Mouse (Mus musculus) kidney, adult 9 months (tissue): ENCODE results near the gene Mrps2.
A peak's percentile ranks its signal among the peaks of the same experiment; 100 is the strongest.
"Not testable (repeated sequence)": the region's sequence is repeated elsewhere in the genome, so short reads cannot be mapped to it uniquely, and the experiment has no call there.

Experiments used
- DNase-seq: peaks from one replicate; pipeline ENCODE4 v3.0.0; 2022

Gene Mrps2

GRCm38 (mm10) chr2:28477993-28478392, 10.1 kb downstream of the Mrps2 start:
- DNase-seq: not testable (repeated sequence)

- DNase-seq: no peak
These were observed 11.6 kb downstream of the Mrps2 start for GRCm38 (mm10) chr2:28479208-28480204.

DNA sequence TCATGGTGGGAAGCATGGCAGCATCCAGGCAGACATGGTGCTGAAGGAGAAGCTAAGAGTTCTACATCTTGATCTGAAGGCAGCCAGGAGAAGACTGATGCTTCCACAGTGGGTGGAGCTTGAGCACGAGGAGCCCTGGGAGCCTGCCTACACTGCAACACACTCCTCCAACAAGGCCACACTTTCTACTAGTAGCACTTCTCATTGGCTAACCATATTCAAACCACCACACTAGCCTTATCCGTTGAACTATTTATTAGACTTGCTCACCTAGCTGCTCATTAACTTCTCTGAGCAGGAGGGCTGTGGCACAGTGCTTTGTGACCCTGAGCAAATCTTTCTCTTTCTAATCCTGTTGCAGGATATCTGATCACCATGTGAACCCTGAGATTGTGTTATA, 16.0 kb downstream of the Mrps2 start:
- DNase-seq: peak; percentile 73

- DNase-seq: no peak
These were observed 26.7 kb downstream of the Mrps2 start for GRCm38 (mm10) chr2:28494521-28494920.

GRCm38 (mm10) chr2:28495207-28495756, 27.4 kb downstream of the Mrps2 start:
- DNase-seq: peak; percentile 38

DNA sequence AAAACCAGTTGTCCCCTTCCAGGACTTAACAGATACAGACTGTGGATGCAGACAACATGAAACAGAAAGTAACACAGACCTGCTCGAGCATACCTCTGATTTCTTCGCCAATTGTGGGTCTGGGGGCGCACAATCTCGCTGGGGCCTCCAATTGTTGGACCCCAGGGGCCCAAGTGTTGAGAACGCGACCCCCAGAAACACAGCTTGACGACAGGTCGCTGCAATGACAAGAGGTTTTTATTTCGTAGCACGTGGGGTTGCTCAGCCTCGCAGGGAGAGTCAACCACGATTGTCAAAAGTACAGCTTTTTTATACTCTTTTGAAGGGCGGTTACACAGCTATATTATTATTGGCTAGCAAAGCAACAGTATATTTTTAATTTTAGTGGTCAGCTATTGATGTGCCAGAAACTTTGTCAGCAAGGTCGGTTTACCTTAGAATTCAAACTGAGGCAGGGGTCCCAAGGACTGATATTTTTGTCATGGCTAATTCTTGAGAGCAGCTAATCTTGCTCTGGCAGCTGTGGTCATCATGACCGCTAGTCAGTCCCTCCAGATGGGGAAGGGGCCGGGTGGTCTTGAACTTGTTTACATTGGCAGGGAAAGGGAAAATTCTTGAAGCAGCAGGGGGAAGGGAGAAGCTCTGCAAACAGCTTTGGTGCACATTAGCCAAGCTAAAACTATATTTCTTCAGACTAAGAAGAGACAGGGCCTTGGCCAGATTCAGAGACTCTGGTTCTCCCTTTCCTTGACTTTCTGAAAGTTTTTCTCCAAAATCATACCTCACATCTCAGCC, 28.1 kb downstream of the Mrps2 start:
- DNase-seq: no peak

- DNase-seq: no peak
These were observed 28.8 kb downstream of the Mrps2 start, which contains the start of gene Gbgt1 for GRCm38 (mm10) chr2:28496671-28497070. Gbgt1 (plus strand) TSS chr2:28496891.

GRCm38 (mm10) chr2:28497561-28497960, 29.7 kb downstream of the Mrps2 start:
- no peak for DNase-seq

GRCm38 (mm10) chr2:28498431-28498830, 30.6 kb downstream of the Mrps2 start:
- no peak for DNase-seq

DNA sequence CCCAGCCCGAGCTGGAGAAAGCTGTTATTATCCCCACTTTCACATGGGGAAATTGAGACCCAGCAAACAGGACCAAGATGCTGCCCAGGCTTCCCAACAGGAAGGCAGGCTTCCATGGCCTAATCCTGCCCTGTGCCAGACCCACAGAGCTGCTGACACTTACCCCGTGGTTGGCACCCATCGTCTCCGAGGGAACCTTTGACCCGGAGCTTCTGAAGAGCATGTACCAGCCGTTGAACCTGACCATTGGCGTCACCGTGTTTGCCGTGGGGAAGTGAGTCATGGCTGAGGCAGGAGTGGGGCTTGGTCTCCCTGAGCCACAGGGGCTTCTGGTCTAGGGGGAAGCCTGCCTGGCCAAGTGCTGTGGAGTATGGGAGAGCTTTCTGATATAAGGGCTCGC, 35.1 kb downstream of the Mrps2 start:
- DNase-seq: peak; percentile 53

DNA sequence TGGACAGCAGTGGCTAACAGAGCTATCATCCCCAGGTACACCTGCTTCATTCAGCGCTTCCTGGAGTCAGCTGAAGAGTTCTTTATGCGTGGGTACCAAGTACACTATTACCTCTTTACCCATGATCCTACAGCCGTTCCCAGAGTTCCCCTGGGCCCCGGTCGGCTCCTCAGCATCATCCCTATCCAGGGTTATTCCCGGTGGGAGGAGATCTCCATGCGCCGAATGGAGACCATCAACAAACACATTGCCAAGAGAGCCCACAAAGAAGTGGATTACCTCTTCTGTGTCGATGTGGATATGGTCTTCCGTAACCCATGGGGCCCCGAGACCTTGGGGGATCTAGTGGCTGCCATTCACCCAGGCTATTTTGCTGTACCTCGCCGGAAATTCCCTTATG, 36.8 kb downstream of the Mrps2 start:
- DNase-seq: no peak

DNA sequence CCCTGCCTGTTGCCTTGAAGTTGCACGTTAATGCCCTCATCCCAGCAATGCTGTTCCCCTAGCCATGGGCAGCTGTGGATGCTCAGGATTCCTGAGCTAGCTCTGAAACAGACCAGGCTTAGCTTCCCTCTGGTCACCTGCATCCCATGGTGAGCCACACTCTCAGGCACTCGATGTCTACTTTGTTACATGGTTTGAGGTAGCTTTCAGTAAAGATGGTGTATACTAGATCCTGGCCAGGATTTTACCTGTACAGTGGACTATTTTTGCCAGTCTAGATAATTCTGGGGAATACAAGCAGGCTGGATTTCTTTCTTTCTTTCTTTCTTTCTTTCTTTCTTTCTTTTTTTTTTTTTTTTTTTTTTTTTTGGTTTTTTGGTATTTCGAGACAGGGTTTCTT, 37.9 kb downstream of the Mrps2 start, which contains the start of gene Gm10134:
Gene Gm10134, plus strand, starts transcription at position 301 of the 400 bp plus-strand sequence.
- DNase-seq: no peak

GRCm38 (mm10) chr2:28506291-28506690, 38.4 kb downstream of the Mrps2 start:
- no peak for DNase-seq

- not testable (repeated sequence) for DNase-seq
These were observed 43.7 kb downstream of the Mrps2 start for GRCm38 (mm10) chr2:28511600-28511999.

GRCm38 (mm10) chr2:28512798-28513401, 45.0 kb downstream of the Mrps2 start, which contains the start of gene Ralgds:
Ralgds (plus strand) TSS chr2:28513125.
- peak; percentile 75 for DNase-seq

- DNase-seq: no peak
These were observed 45.8 kb downstream of the Mrps2 start for GRCm38 (mm10) chr2:28513431-28514370.

DNA sequence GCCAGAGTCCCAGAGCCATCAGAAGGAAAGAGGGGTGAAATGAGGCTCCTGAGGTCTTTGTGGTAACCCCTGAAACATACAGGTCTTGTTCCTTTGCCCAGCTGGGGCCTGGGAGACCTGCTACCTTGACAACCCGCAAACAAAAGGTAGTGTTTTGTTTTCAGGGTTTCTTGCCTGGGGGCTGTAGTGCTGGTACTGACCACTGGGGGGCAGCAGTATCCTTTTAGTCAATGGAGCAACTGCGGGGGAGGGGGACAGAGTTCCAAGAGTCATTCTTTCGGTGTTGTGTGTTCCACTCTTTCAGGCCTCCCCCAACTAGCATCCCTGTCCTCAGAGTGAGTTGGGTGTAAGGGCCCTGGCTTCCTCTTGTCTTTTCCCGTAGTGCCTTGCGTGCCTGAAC, 46.6 kb downstream of the Mrps2 start:
- peak; percentile 83 for DNase-seq

DNA sequence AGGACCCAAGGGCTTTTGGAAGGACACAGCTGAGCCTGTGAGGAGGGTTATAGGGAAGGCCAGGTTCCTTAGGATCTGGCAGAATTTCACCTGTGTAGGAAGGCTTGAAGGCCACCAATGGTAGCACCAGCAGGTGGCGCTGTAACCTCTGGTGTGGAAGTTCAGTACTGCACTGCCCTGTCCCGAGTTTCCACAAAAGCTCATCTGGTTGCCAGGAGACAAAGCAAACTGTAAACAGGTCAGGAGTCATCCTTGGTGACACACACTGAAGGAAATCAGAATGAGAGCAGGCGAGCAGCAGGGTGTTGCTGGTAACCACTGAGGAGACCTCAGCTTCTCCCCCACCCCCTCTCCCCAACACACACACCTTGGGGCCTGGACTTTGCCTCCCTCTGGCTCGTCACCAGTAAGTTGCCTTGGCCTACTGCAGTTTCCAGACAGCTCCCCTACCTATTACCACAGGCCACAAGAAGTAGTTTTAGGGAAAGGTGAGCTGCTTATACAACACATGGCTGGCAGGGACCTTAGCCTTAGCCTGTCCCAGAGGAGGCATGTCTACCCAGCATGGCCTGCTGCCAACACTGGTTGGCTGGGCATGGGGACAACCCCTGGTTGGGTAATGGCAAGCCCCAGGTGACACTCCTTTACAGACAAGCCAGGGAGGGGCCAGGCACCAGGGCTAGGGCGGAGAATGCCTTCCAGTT, 49.5 kb downstream of the Mrps2 start:
- DNase-seq: peak; percentile 91

DNA sequence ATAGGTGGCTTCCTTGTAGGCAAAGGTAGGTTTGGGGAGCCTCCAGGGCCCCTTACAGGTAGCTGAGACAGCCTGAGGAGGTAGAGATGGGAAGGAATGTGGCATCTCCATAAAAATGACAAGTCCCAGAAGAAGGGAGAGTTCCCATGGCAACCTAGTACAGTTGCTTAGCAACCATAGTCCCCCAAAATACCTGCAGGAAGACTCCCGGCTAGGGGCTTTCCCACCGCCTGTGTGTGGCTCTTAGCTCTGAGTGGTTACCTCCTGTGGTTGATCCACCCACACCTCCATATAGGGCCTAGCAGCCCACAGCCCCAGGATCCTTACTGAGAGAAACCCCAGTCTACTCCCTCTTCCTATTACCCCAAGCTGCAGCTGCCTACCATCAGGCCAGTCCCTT, 50.4 kb downstream of the Mrps2 start:
- DNase-seq: no peak

DNA sequence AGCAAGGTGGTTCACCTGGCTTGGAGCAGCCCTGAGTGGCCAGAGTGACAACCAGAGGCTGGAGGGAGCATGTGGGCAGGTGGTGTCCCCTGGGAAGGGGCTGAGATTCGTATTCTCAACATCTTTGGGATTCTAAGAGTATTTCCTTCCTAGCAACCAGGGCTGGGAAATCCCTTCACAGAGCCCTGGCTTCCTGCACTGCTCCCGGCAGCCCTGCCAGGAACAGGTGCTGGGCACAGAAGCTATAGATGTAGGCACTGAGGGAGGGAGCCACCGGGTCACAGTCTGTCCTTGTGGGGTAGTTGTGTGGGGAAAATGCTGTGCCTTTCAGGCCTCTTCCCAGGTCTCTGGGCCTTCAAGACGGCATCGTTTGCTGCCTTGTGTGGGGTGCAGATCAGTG, 52.7 kb downstream of the Mrps2 start:
- DNase-seq: no peak
